Mouse (Mus musculus) hindbrain, embryonic 11.5 days (tissue): Measurements from ENCODE around the gene Gnat2. TPM values are rescaled to one million over a fixed set of nuclear protein-coding genes. Genes with fewer than 3 reads are reported as not detected.

Experiments
- ATAC-seq: fragments of 200-750 bp; cut with Nextera tagmentation; 2 replicates; pipeline ENCODE4 v1.8.0; 2017; ENCODE audit warnings: mild to moderate bottlenecking, moderate TSS enrichment, moderate library complexity; ENCODE audit not compliant: low FRiP score
- DNase-seq: peaks from one replicate; pipeline ENCODE4 v3.0.0-alpha.2; 2015; ENCODE audit warnings: low spot score
- H3K27ac ChIP-seq: fragments of 300-500 bp; sonication (generic); 2 replicates; pipeline ENCODE4 v1.5.1; 2014; ENCODE audit warnings: mild to moderate bottlenecking, low read depth, low read length
- H3K27me3 ChIP-seq: fragments of 300-500 bp; sonication (generic); 2 replicates; pipeline ENCODE4 v1.6.1; 2014; ENCODE audit warnings: mild to moderate bottlenecking, low read length, moderate library complexity, mixed read lengths; ENCODE audit not compliant: control insufficient read depth, insufficient read depth
- H3K36me3 ChIP-seq: fragments of 300-500 bp; sonication (generic); 2 replicates; pipeline ENCODE4 v1.6.1; 2014; ENCODE audit warnings: mild to moderate bottlenecking, low read length, moderate library complexity, mixed read lengths; ENCODE audit not compliant: control insufficient read depth, insufficient read depth
- H3K4me1 ChIP-seq: fragments of 300-500 bp; sonication (generic); replicated peaks from 2 replicates; pipeline ENCODE4 v1.6.1; 2014; ENCODE audit warnings: low read length, mixed read lengths; ENCODE audit not compliant: control insufficient read depth, insufficient read depth
- H3K4me2 ChIP-seq: fragments of 300-500 bp; sonication (generic); replicated peaks from 2 replicates; pipeline ENCODE4 v1.6.1; 2014; ENCODE audit warnings: mild to moderate bottlenecking, low read depth, low read length
- H3K4me3 ChIP-seq: fragments of 300-500 bp; sonication (generic); 2 replicates; pipeline ENCODE4 v1.5.1; 2014; ENCODE audit warnings: low read depth, low read length
- H3K9ac ChIP-seq: fragments of 300-500 bp; sonication (generic); 2 replicates; pipeline ENCODE4 v1.6.1; 2014; ENCODE audit warnings: low read depth, low read length
- H3K9me3 ChIP-seq: fragments of 300-500 bp; sonication (generic); 2 replicates; pipeline ENCODE4 v1.6.1; 2016; ENCODE audit warnings: low read length; ENCODE audit not compliant: control insufficient read depth
- WGBS: fragments of 180-500 bp; shearing (Covaris S2); extraction: QIAGEN DNeasy Blood & Tissue Kit; methylation state at CpG from one replicate; pipeline ENCODE4 v1.1.7; 2014; 5-methylcytosine and 5-hydroxymethylcytosine counted together
- polyA plus RNA-seq: library from polyadenylated mRNA; unstranded; fragments of >200 nt; fragmentation: Nextera tagmentation; extraction: Ambion mirVana; gene quantifications from 2 replicates; pipeline ENCODE4 v1.2.1, GENCODE M21; 2014

Gnat2 gene
- polyA plus RNA-seq, 1 experiment from 2014 or later: 0.62 TPM

DNA sequence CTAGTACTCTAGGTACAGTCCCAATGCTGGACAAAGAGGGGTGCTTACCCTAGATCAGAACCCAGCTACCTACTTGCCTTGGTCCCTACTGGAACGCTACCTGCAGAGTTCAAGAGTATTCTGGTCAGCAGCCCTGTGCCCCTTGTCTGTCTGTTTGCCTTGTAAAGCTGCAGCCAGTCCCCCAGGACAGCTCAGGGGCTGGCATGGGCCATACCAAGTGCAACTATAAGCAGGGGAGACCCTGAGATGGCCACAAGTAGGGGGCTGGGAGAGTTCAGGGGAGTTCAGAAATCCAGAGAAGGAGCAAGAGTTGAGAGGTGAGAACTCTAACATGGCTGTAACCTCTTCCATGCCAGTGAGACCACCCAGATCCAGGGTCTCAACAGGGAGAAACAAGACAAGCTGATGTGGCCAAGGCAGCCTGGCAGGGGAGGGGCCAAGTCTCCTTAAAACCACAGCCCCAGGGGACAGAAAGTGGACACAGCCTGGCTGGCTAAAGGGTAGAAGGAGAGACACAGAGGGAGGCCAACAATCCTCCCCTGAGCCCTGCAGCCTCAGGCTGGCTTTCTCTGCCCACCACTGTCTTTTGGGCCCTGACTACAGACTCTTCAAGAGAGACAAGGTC lies 10.2 kb upstream of the Gnat2 start:
- H3K36me3 ChIP-seq: no peaks in the 10 kb centered on the region

DNA sequence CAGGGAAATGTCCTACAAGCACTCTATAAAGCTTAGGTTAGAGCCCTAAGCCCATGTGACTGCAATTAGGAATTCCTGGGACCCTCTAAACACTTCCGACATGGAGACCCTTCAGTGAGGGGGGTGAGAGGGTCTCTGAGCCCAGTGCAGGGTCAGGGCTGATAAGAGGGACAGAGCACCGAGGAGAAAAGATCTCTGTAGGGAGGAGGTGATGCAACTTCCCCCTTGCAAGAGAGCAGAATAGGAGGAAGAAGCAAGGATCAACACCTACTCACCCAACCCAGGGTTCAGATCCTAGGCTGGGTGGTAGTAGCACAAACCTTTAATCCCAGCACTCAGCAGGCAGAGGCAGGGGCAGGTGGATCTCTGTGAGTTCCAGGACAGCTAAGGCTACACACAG lies 9.4 kb upstream of the Gnat2 start:
- Histone ChIP-seq H3K36me3 (no peaks in the 10 kb centered on the region), H3K27ac (no peak overlapping the region), H3K27me3 (no peaks in the 10 kb centered on the region), H3K9ac (no peak overlapping the region), H3K4me1 (peaks cover 8% of the 10 kb centered on the region), H3K4me2 (no peak overlapping the region), H3K9me3 (no peaks in the 10 kb centered on the region), H3K4me3 (no peak overlapping the region)
- 53% methylated on average over 2 of the region's 2 CpGs for WGBS
- ATAC-seq: no peak
- no peak for DNase-seq

More for the DNA sequence above, 10.2 kb upstream of the Gnat2 start:
- H3K4me3 ChIP-seq: no peak overlapping the region
- H3K9me3 ChIP-seq: no peaks in the 10 kb centered on the region
- peak overlapping the region; percentile 19; the same call in 1 of the 2 replicates for H3K9ac ChIP-seq
- H3K27me3 ChIP-seq: no peaks in the 10 kb centered on the region
- ATAC-seq (no peak), DNase-seq (peak; percentile 14)
- no peak overlapping the region for H3K27ac ChIP-seq
- peaks cover 8% of the 10 kb centered on the region for H3K4me1 ChIP-seq
- WGBS: 65% methylated on average over 1 of the region's 1 CpGs
- peak overlapping the region; percentile 11; the same call in 1 of the 2 replicates for H3K4me2 ChIP-seq

DNA sequence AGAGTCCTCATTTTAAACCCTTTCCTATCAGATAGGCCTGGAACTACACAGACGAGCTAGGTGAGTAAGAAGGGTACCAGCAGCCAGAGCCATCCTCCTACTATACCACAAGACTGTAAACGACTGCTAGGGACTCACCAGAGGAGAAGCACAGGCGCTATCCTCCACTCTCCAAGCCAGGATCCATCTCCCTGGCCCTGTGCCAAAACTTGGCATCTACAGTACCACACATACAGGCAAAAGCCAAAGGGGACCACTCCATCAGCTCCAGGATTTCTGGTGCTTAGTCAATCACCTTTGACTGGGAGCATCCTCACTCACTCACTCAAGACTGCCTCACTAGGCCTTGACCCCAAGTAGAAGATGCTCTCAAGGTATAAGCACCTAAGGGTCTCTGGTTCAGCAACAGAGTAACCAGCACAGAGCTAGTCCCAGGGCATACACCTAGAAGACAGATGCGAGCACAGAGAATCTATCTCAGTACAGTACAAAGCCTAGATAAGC lies 8.6 kb upstream of the Gnat2 start:
- Histone ChIP-seq H3K27ac (no peak overlapping the region), H3K4me2 (0 out of 2 replicates have a peak overlapping the region, but pooled peaks have one; percentile 11), H3K36me3 (no peaks in the 10 kb centered on the region), H3K9me3 (no peaks in the 10 kb centered on the region), H3K4me1 (peaks cover 8% of the 10 kb centered on the region), H3K27me3 (no peaks in the 10 kb centered on the region), H3K9ac (no peak overlapping the region), H3K4me3 (no peak overlapping the region)
- no peak for DNase-seq
- 85% methylated on average over 4 of the region's 4 CpGs for WGBS
- ATAC-seq: no peak

DNA sequence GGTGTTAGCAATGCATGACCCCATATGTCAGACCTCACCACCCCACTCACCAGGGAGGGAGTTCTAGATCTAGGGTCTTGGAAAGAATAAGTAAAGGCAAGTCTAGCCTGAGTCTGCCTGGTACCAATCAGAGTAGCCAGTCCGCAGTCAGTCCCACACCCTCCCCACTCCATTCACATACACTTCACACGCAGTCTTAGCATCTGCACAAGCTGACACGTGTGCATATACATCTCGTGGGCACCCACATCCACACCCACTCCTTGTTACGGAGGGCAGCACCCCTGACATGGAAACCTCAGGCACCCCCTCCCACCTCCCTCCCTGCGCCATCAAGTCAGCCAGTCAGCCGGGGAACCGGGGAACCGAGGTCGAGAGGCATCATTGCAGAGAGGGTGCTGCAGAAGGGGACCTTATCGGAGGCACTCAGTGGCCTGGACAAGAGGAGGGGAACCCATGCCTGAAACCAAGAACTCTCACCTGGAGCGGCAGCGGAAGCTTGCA lies 7.8 kb upstream of the Gnat2 start:
- DNase-seq: no peak
- H3K4me2 ChIP-seq: peak overlapping the region; percentile 100
- 18% methylated on average over 13 of the region's 13 CpGs for WGBS
- no peaks in the 10 kb centered on the region for H3K27me3 ChIP-seq
- H3K9me3 ChIP-seq: no peaks in the 10 kb centered on the region
- ATAC-seq: peak; percentile 30
- peak overlapping the region; percentile 65 for H3K4me3 ChIP-seq
- H3K4me1 ChIP-seq: peaks cover 8% of the 10 kb centered on the region
- no peaks in the 10 kb centered on the region for H3K36me3 ChIP-seq
- peak overlapping the region; percentile 88; the same call in 1 of the 2 replicates for H3K27ac ChIP-seq
- H3K9ac ChIP-seq: peak overlapping the region; percentile 70

DNA sequence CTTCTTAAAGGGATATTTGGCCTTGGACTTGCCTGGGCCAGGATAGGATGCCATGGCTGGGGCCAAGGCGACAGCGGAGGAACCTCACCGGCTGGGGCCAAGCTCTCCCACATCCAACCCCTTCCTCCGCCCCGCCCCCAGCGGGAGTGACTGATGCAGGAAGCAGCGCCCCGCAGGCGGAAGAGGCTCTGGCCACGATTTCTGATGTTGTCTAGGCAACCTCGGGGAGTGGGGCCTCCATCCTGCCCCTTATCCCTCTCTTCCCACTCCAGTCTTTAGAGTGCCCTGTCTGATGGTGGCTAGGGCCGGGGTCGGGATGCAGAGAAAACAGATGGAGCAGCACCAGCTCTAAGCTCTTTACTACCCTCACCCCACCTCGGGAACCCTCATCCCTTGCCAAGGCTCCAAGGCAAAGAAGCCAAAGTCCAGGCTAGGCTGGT lies 7.3 kb upstream of the Gnat2 start:
- H3K9me3 ChIP-seq: no peaks in the 10 kb centered on the region
- peak; percentile 87 for ATAC-seq
- H3K4me1 ChIP-seq: peaks cover 8% of the 10 kb centered on the region
- 0% methylated on average over 14 of the region's 14 CpGs for WGBS
- H3K27ac ChIP-seq: peak overlapping the region; percentile 88
- peak overlapping the region; percentile 70 for H3K9ac ChIP-seq
- H3K4me3 ChIP-seq: peak overlapping the region; percentile 65
- H3K36me3 ChIP-seq: no peaks in the 10 kb centered on the region
- no peaks in the 10 kb centered on the region for H3K27me3 ChIP-seq
- H3K4me2 ChIP-seq: peak overlapping the region; percentile 100
- DNase-seq: peak; percentile 92

DNA sequence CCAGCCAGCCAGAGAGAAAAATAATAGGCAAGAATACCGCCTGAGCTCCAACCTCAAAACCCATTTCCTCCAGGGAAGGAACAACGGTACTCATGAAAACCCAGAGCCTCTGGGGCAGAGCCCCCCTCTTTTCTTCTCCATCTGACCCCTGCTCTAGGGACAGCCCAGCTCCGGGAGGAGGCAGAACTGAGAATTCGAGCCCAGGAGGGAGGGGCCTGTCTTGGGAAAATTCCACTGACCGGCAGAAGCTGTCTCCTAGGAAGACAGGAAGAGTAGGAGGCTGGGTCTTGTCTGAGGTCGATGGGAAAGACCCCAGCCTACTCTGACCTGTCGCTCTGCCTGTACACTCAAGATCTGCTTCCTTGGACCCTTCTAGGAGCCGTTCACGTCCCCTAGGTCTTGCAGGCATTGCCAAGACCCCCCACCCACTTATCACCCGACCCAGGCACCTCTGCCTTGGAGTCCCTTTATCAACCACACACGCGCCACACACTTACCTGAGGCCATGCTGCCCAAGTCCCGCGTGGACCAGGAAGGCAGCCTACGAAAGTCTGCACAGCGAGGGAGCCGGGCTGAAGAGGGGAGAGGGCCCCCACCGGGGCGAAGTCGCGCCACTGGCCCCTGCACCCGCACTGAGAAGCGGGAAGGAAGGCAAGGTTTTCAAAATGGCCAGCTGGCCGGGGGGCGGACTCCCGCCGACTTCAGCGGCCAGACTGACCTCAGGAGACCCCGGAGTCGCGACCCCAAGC lies 6.7 kb upstream of the Gnat2 start:
- Histone ChIP-seq H3K4me1 (peaks cover 8% of the 10 kb centered on the region), H3K4me3 (peak overlapping the region; percentile 65), H3K4me2 (peak overlapping the region; percentile 100), H3K36me3 (no peaks in the 10 kb centered on the region), H3K9me3 (no peaks in the 10 kb centered on the region), H3K9ac (peak overlapping the region; percentile 70), H3K27ac (peak overlapping the region; percentile 88), H3K27me3 (0 out of 2 replicates have a peak, but pooled peaks cover 2% of the 10 kb centered on the region)
- peak; percentile 73 for ATAC-seq
- WGBS: under 1% methylated on average over 31 of the region's 31 CpGs
- DNase-seq: peak; percentile 62

DNA sequence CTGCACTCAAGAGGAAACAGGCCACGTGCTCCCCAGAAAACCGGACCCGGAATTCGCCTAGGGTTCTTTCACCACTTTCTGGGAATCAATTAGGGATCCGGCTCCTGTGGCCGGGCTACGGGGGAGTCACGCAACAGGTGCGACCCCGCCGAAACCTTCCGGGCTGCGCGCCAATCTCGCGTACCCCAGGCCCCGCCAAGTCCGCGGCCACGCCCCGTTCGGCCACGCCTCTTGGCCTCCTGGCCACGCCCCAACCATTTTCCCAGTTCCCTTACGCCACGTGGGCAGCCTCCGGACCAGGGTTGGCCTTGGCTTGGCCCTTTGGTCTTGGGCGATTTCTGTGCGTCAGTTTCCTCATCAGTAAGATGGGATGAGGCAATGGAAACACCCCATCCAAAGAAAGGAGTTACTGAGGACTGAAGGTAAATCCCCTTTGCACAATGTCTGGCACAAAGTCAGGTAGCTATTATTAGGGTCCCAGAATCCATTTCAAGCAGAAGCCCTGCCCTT lies 6.1 kb upstream of the Gnat2 start, which contains the start of gene Ampd2:
TSS of gene Ampd2 (minus strand) at position 182 of the 510 bp plus-strand sequence.
- Histone ChIP-seq H3K36me3 (no peaks in the 10 kb centered on the region), H3K4me2 (peak within 1 kb of the TSS; percentile 100), H3K4me1 (peaks cover 8% of the 10 kb centered on the region), H3K27ac (peak within 1 kb of the TSS; percentile 88), H3K27me3 (0 out of 2 replicates have a peak, but pooled peaks cover 2% of the 10 kb centered on the region), H3K4me3 (peak within 1 kb of the TSS; percentile 65), H3K9me3 (no peaks in the 10 kb centered on the region), H3K9ac (peak within 1 kb of the TSS; percentile 70)
- ATAC-seq (peak; percentile 49), DNase-seq (peak; percentile 86)
- under 1% methylated on average over 29 of the region's 29 CpGs for WGBS

DNA sequence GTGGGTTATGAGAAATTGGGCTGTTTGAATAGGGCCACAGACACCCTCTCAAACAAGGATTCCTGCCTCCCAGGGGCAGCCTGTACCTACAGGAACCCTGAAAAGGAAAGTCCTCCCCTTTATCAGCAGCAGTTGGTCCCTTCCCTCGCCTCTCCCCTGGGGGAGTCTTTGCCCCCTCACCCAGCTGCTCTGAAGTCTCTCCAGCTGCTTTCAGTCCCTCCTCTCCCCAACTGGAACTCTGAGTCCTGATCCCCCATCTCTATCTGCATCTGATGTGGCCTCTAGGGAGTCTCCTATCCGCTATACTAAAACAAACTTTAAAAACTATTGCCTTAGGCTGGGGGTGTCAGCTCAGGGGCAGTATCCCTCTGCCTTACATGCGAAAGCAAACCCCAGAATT lies 5.3 kb upstream of the Gnat2 start:
- Histone ChIP-seq H3K27ac (no peak overlapping the region), H3K9ac (no peak overlapping the region), H3K27me3 (0 out of 2 replicates have a peak, but pooled peaks cover 2% of the 10 kb centered on the region), H3K36me3 (no peaks in the 10 kb centered on the region), H3K4me1 (peaks cover 4% of the 10 kb centered on the region), H3K4me2 (peak overlapping the region; percentile 100; the same call in 1 of the 2 replicates), H3K4me3 (no peak overlapping the region), H3K9me3 (no peaks in the 10 kb centered on the region)
- ATAC-seq (no peak), DNase-seq (no peak)
- 79% methylated on average over 3 of the region's 3 CpGs for WGBS
